Mouse (Mus musculus): ENCODE data around the gene Rgs9. TPM values are rescaled to one million over a fixed set of nuclear protein-coding genes. Genes with fewer than 3 reads are reported as not detected.

The Rgs9 gene
- total RNA-seq, 2 experiments from 2014 or later: 3.1 to 5.1 TPM

- no peak for DNase-seq
Observed at GRCm38 (mm10) chr11:109238671-109239070, 59.3 kb downstream of the Rgs9 start.

GRCm38 (mm10) chr11:109237796-109238195 is 60.1 kb downstream of the Rgs9 start:
- no peak for DNase-seq

- no peak for DNase-seq
Observed at GRCm38 (mm10) chr11:109233627-109234026, 64.3 kb downstream of the Rgs9 start.

- DNase-seq: no peak
Observed at GRCm38 (mm10) chr11:109232811-109233210, 65.1 kb downstream of the Rgs9 start.

- no peak for DNase-seq
Observed at GRCm38 (mm10) chr11:109227139-109227538, 70.8 kb downstream of the Rgs9 start.

- peak in 1 of 2 experiments; percentile 7 for DNase-seq
Observed at GRCm38 (mm10) chr11:109221209-109222007, 76.5 kb downstream of the Rgs9 start.

- DNase-seq: no peak
Observed at GRCm38 (mm10) chr11:109218722-109219430, 79.1 kb downstream of the Rgs9 start.

GRCm38 (mm10) chr11:109217827-109218536 is 79.9 kb downstream of the Rgs9 start:
- DNase-seq: peak; percentile 22 to 30

GRCm38 (mm10) chr11:109210772-109211171 is 87.2 kb downstream of the Rgs9 start:
- DNase-seq: peak; percentile 43 to 53

GRCm38 (mm10) chr11:109210341-109210740 is 87.6 kb downstream of the Rgs9 start:
- DNase-seq: no peak

GRCm38 (mm10) chr11:109206732-109207131 is 91.2 kb downstream of the Rgs9 start:
- no peak for DNase-seq

- DNase-seq: no peak
Observed at GRCm38 (mm10) chr11:109206028-109206427, 91.9 kb downstream of the Rgs9 start.

GRCm38 (mm10) chr11:109199612-109200293 is 98.2 kb downstream of the Rgs9 start:
- no peak for DNase-seq

GRCm38 (mm10) chr11:109192673-109193557 is 105.0 kb downstream of the Rgs9 start:
- DNase-seq: peak; percentile 81 to 87

- no peak for DNase-seq
Observed at GRCm38 (mm10) chr11:109188235-109188634, 109.7 kb downstream of the Rgs9 start.

GRCm38 (mm10) chr11:109187631-109188184 is 110.2 kb downstream of the Rgs9 start:
- DNase-seq: no peak

- DNase-seq: no peak
Observed at GRCm38 (mm10) chr11:109181118-109181517, 116.8 kb downstream of the Rgs9 start.

- no peak for DNase-seq
Observed at GRCm38 (mm10) chr11:109180290-109180689, 117.6 kb downstream of the Rgs9 start.

- DNase-seq: peak; percentile 50 to 65
Observed at GRCm38 (mm10) chr11:109178788-109179518, 119.0 kb downstream of the Rgs9 start.

GRCm38 (mm10) chr11:109175376-109175969 is 122.5 kb downstream of the Rgs9 start:
- DNase-seq: no peak

All from adrenal gland, postnatal 36 days (tissue).